Mouse (Mus musculus): Measurements from ENCODE around the gene Usp22. TPM values are rescaled to one million over a fixed set of nuclear protein-coding genes. Genes with fewer than 3 reads are reported as not detected.

Usp22 gene
- polyA plus RNA-seq, 1 experiment from 2014 or later, result 106 TPM

DNA sequence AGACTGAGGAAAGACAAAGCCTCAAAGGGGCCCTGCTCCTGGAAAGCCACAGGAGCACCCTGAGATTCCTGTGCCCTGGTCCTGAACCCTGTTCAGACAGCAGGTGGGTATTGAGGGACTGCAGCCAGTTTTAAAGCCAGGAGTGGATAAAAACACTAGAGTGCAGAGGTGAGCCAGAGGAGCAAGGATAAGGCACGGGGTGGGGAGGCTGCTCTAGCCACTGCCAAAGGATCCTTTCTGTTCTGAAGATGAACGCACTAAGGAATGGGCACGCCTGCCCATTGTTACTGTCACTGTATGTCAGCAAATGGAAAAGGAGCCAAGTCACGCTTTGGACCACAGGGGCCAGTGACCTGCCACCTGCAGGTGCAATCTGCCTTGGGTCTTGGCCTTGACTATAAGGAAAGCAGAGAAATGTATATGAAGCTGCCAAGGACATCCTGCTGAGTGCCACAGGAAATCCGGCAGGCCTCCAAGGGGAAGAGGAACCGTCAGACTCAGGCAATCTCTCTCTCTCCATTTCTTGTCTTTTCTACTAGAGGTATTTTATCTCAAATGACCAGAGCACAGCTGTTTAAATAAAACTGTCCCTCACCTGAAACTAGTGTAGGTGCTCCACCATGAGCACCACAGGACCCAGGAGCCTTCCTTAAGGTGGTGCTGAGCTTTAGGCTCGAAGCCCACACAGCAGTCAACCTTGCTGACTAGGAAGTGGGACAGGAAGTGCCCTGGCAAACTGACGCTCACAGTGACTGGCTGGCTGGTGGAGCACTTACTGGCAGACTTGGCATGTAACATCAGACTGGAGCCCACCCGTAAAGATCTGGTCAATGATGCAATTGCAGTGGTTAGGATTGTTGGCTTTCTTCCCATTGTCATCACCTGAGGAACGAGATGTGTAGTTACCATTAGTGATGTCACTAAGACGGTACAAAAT, 14.8 kb downstream of the Usp22 start:
- WGBS, result 70% methylated on average over 11 of the region's 11 CpGs
- peaks cover 9% of the 10 kb centered on the region; the same call in 1 of the 2 replicates for H3K4me1 ChIP-seq (replicated peaks)
- H3K27me3 ChIP-seq (replicated peaks), result no peaks in the 10 kb centered on the region
- ATAC-seq (ENCODE audit: insufficient number of reproducible peaks, low FRiP score), result no peak
- no peak overlapping the region for H3K9ac ChIP-seq
- no peak overlapping the region for H3K4me3 ChIP-seq
- no peak overlapping the region for H3K4me2 ChIP-seq
- no peak overlapping the region for H3K27ac ChIP-seq (ENCODE audit: poor library complexity, severe bottlenecking)
- no peaks in the 10 kb centered on the region for H3K9me3 ChIP-seq (replicated peaks)
- peaks cover 99% of the 10 kb centered on the region for H3K36me3 ChIP-seq

DNA sequence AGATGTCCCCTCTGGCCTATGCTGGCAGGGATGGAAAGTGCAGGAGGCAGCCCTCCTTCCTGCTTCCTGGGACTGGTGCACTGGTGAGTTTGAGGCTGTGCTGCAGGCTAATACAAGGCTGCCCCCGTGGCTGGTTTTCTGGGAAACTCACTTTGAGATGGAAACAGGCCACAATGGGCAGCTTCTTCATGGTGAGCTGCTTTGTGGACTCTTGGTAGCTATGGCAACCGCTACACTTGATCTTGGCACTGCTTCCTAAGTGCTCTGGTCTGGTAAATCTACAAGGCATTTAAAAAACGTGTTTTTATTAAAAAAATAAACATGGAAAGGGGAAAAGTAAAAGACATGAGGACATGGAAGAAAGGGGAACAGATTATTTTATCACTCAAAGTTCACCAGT, 16.7 kb downstream of the Usp22 start:
- Histone ChIP-seq H3K4me1 (replicated peaks) (peaks cover 6% of the 10 kb centered on the region; the same call in 1 of the 2 replicates), H3K4me3 (no peak overlapping the region), H3K4me2 (no peak overlapping the region), H3K27me3 (replicated peaks) (no peaks in the 10 kb centered on the region), H3K27ac (ENCODE audit: poor library complexity, severe bottlenecking) (no peak overlapping the region), H3K9me3 (replicated peaks) (no peaks in the 10 kb centered on the region), H3K36me3 (peaks cover 99% of the 10 kb centered on the region), H3K9ac (no peak overlapping the region)
- 76% methylated on average over 3 of the region's 3 CpGs for WGBS
- no peak for ATAC-seq (ENCODE audit: insufficient number of reproducible peaks, low FRiP score)

DNA sequence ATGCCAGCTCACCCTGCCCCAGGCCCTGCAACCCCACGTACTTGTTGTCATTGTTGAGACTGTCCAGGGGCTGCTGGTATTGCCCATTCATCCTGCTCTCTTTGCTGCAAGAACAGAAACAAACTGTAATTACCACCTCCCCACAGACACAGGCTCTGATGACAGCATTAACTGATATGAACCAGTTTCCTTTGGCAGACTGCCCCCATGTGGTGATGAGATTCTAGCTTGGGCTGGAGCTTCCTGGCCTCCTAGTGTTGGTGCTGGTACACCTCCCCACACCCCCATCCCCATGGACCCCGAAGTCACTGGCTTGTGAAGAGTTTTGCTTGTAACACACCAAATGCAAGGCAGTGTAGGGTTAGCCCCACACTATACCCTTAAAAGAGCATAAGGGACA, 19.1 kb downstream of the Usp22 start:
- Histone ChIP-seq H3K4me1 (replicated peaks) (peaks cover 6% of the 10 kb centered on the region; the same call in 1 of the 2 replicates), H3K4me2 (no peak overlapping the region), H3K27ac (ENCODE audit: poor library complexity, severe bottlenecking) (no peak overlapping the region), H3K36me3 (peaks cover 92% of the 10 kb centered on the region), H3K4me3 (no peak overlapping the region), H3K27me3 (replicated peaks) (no peaks in the 10 kb centered on the region), H3K9me3 (replicated peaks) (no peaks in the 10 kb centered on the region), H3K9ac (no peak overlapping the region)
- 57% methylated on average over 2 of the region's 2 CpGs for WGBS
- peak; percentile 31; the same call in 1 of the 2 replicates for ATAC-seq (ENCODE audit: insufficient number of reproducible peaks, low FRiP score)

DNA sequence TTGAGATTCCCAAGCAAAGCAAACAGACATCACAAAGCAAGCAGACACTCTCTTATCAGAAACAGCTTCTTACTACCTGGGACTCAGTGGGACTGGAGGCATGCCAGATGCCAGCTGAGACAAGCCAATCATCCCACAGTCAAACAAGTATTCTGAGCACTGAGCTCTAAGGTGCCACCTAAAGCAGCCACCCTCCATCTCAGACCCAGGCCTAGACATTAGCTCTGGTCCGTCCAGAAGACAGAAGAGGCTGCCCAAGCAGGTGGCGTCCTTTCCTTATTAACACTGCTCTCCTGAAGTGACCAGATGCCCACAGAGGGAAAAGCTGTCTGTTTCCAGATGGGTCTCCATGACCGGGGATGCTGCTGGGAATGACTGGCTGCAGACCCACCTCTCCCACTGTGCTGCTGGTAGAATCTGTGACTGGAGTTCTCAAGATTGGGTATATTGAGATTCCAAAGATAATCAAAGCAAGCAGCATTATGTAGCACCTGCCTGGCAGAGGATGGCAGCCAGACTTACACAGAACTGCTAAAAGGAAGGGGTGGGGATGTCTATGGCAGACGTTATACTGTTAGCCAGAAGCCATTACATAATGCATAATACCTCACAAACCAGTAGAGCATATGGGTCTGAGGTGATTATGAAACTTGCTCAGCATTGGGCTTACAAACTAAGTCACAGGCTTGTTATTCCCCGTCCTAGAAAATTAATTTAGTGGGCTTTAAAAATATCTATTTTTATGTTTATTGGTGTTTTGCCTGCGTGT, 24.4 kb downstream of the Usp22 start:
- Histone ChIP-seq H3K4me2 (no peak overlapping the region), H3K36me3 (peaks cover 40% of the 10 kb centered on the region), H3K9me3 (replicated peaks) (no peaks in the 10 kb centered on the region), H3K4me1 (replicated peaks) (peaks cover 12% of the 10 kb centered on the region; the same call in 1 of the 2 replicates), H3K27me3 (replicated peaks) (peaks cover 24% of the 10 kb centered on the region), H3K27ac (ENCODE audit: poor library complexity, severe bottlenecking) (no peak overlapping the region), H3K9ac (no peak overlapping the region), H3K4me3 (no peak overlapping the region)
- ATAC-seq (ENCODE audit: insufficient number of reproducible peaks, low FRiP score), result no peak
- WGBS, result 63% methylated on average over 6 of the region's 6 CpGs

DNA sequence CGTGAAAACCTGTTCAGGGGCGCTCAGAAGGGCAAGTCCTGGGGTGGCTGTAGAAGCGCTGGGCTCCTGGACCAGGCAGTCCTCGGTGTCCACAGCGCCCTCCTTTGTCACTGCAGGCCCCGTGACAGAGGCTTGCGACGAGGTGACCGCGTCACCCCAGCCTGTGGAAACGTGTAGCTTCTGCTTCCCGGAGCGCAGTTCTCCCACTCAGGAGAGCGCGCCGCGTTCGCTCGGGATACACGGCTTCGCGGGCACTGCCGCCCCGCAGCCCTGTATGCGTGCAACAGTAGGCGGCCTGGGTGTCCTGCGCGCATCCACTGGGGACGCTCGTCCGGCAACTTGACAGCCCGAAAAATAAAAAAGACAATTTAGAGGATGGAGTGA, 27.6 kb downstream of the Usp22 start:
- 5% methylated on average over 32 of the region's 32 CpGs for WGBS
- peak; percentile 68; the same call in 1 of the 2 replicates for ATAC-seq (ENCODE audit: insufficient number of reproducible peaks, low FRiP score)
- Histone ChIP-seq H3K9me3 (replicated peaks) (no peaks in the 10 kb centered on the region), H3K4me1 (replicated peaks) (peaks cover 24% of the 10 kb centered on the region), H3K36me3 (peaks cover 10% of the 10 kb centered on the region), H3K4me3 (peak overlapping the region; percentile 40), H3K4me2 (peak overlapping the region; percentile 74), H3K9ac (peak overlapping the region; percentile 49), H3K27me3 (replicated peaks) (peaks cover 24% of the 10 kb centered on the region), H3K27ac (ENCODE audit: poor library complexity, severe bottlenecking) (no peak overlapping the region)

DNA sequence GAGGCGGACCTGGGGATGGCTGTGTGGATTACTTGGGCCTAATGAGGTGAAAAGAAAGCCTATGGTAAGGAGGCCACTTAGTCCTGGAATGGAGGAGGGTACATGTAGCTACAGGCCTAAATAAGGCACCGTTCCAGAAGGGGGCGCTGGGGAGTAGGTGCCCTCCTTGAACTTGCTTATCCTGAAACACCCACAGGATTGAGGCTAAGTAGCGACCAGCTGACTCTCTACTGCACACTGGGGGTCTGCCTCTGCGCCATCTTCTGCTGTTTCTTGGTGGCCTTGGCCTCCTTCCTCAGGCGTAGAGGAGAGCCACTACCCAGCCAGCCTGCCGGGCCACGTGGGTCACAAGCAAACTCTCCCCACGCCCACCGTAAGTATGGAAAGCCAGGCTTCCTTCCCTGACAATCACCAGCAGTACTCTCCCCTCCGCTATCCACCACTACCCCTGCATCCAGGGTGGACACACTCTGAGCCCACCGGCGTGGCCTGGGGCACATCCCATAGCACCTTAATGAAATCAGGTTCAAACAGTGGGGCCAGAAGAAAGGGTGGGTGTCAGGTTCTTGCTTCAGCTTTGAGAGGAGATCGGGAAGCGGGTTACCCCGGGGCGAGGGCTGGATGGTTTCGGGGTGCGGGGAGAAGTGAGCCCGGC, 28.1 kb downstream of the Usp22 start:
- H3K27ac ChIP-seq (ENCODE audit: poor library complexity, severe bottlenecking), result no peak overlapping the region

DNA sequence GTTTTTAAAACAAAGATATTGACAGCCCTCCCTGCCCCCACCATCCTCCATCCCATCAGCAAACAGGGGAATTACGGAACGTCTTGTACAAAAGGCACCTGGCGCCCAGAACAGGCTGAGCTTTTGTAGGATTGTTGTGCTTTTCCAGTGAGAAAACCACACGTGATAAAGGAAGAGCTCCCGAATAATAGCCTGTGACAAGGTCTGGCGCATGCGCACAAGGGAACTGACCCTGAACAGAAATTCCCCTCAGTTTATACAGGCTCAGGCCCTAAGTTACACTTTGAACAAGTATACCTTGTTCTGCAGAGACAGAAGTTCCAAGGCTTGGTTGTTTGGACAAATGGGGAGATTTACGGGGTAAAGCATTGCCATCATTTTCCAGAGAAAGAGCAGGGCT, 29.3 kb downstream of the Usp22 start:
- peaks cover 26% of the 10 kb centered on the region for H3K4me1 ChIP-seq (replicated peaks)
- 77% methylated on average over 8 of the region's 8 CpGs for WGBS
- H3K4me3 ChIP-seq, result no peak overlapping the region
- H3K4me2 ChIP-seq, result no peak overlapping the region
- H3K27ac ChIP-seq (ENCODE audit: poor library complexity, severe bottlenecking), result no peak overlapping the region
- no peak overlapping the region for H3K9ac ChIP-seq
- H3K36me3 ChIP-seq, result no peaks in the 10 kb centered on the region
- H3K9me3 ChIP-seq (replicated peaks), result no peaks in the 10 kb centered on the region
- no peak for ATAC-seq (ENCODE audit: insufficient number of reproducible peaks, low FRiP score)
- H3K27me3 ChIP-seq (replicated peaks), result peaks cover 24% of the 10 kb centered on the region

More for the DNA sequence above, 28.1 kb downstream of the Usp22 start:
- Histone ChIP-seq H3K36me3 (peaks cover 5% of the 10 kb centered on the region), H3K4me2 (peak overlapping the region; percentile 74), H3K4me1 (replicated peaks) (peaks cover 26% of the 10 kb centered on the region), H3K9ac (peak overlapping the region; percentile 49), H3K9me3 (replicated peaks) (no peaks in the 10 kb centered on the region), H3K27me3 (replicated peaks) (peaks cover 24% of the 10 kb centered on the region), H3K4me3 (peak overlapping the region; percentile 40)
- 19% methylated on average over 20 of the region's 20 CpGs for WGBS
- peak; percentile 33; the same call in 1 of the 2 replicates for ATAC-seq (ENCODE audit: insufficient number of reproducible peaks, low FRiP score)

DNA sequence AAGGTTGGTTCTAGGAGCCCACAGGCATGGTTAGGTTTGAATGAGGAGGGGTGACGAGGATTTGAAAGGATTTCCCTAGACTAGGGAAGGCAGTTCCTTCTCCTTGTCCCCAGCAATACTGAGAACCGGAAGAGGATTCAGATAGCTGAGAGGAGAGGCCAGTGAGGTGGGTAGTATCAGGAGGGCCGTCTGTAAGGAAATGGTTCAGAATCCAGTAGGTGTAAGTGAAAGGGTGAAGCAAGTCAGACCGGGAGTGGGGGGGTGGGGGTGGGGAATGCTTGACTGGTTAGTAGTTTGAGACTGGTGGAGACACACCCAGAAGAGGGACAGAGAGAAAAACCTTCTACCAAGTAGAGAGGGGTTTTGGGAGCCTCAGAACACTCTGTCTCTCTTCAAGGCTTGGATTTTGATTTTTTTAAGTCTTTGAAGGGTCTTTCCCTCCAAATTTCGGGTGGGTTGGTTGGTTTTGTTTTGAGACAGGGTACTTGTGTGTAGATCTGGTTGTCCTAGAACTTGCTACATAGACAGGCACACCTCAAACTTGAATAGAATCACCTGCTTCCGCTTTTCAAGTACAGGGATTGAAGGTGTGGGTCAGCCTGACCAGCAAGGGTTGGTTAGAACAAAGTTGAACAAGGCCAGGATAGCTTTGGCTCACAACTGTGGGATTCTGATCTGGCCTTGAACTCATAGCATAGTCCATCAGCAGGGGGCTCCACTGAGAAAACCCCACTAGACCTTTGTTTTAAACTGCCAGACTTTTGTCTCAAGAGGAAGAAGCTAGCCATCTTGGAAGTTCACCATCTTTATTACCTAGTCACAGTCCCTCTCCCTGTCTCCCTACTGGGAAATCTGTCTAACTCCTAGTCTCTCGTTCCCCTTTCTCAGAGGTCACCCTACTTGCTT, 31.0 kb downstream of the Usp22 start:
- 59% methylated on average over 7 of the region's 7 CpGs for WGBS
- no peak overlapping the region for H3K4me2 ChIP-seq
- ATAC-seq (ENCODE audit: insufficient number of reproducible peaks, low FRiP score), result no peak
- no peak overlapping the region for H3K27ac ChIP-seq (ENCODE audit: poor library complexity, severe bottlenecking)
- H3K9ac ChIP-seq, result no peak overlapping the region
- peaks cover 24% of the 10 kb centered on the region for H3K27me3 ChIP-seq (replicated peaks)
- H3K4me3 ChIP-seq, result no peak overlapping the region
- no peaks in the 10 kb centered on the region for H3K36me3 ChIP-seq
- no peaks in the 10 kb centered on the region for H3K9me3 ChIP-seq (replicated peaks)
- peaks cover 26% of the 10 kb centered on the region for H3K4me1 ChIP-seq (replicated peaks)

DNA sequence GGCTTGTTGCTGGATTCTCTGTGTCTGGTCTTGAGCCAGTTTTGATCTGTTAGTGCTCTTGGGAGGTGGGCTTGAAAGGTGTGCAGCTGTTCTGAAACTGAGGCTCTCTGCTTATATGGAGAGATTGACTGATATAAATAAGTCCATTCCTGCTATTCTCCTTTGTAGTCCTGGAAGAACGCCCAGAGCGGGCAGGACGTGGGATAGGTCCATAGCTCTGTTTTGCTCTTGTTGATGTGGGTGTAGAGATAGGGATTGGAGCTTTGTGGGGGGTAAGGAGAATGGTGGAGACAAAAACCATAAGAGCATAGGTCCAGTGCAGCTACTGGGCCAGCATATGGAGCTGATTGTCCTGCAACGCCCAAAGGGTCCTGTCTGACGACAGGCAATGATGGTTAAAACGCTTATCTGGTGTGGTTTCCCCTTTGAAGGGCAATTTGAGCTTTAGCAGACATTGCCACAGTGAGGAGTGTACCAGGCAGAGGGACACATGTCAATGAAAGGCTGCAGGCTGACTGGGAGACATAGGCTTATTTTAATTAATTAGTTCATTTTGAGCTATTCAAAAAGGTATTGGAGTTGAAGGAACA, 31.8 kb downstream of the Usp22 start:
- no peak for ATAC-seq (ENCODE audit: insufficient number of reproducible peaks, low FRiP score)
- peak overlapping the region; percentile 22 for H3K4me2 ChIP-seq
- peaks cover 21% of the 10 kb centered on the region for H3K27me3 ChIP-seq (replicated peaks)
- WGBS, result 51% methylated on average over 6 of the region's 6 CpGs
- no peak overlapping the region for H3K27ac ChIP-seq (ENCODE audit: poor library complexity, severe bottlenecking)
- no peaks in the 10 kb centered on the region for H3K36me3 ChIP-seq
- H3K4me3 ChIP-seq, result no peak overlapping the region
- H3K9me3 ChIP-seq (replicated peaks), result no peaks in the 10 kb centered on the region
- H3K9ac ChIP-seq, result no peak overlapping the region
- peaks cover 26% of the 10 kb centered on the region for H3K4me1 ChIP-seq (replicated peaks)

DNA sequence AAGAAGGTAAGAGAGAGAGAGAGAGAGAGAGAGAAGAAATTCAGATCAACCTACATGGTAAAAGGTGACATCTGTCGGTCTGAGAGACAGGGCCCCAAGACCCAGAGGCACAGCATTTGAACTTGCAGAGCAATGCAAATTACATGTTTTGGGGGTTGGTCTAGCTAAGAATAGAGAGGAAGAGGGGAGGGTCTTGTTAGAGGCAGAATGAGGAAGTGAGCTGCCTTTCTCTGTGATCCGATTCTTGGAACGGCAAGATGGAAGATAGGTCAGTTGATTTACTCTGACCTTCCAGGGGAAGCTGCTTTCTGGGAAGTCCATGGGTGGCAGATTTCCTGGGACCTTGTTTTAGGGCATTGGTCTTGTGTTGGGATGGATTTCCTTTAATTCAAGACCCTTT, 32.6 kb downstream of the Usp22 start:
- H3K9ac ChIP-seq, result no peak overlapping the region
- no peak for ATAC-seq (ENCODE audit: insufficient number of reproducible peaks, low FRiP score)
- 43% methylated on average over 3 of the region's 3 CpGs for WGBS
- no peak overlapping the region for H3K4me2 ChIP-seq
- peaks cover 21% of the 10 kb centered on the region for H3K4me1 ChIP-seq (replicated peaks)
- H3K36me3 ChIP-seq, result no peaks in the 10 kb centered on the region
- peaks cover 14% of the 10 kb centered on the region for H3K27me3 ChIP-seq (replicated peaks)
- H3K4me3 ChIP-seq, result no peak overlapping the region
- H3K27ac ChIP-seq (ENCODE audit: poor library complexity, severe bottlenecking), result no peak overlapping the region
- no peaks in the 10 kb centered on the region for H3K9me3 ChIP-seq (replicated peaks)

Measured in heart, embryonic 12.5 days (tissue).